8 mouse cellular contexts compared by ENCODE assay signal in genomic region chr16:34806883-34807767, GRCm38 (mm10).
DNase-seq lines count a peak whose midpoint lies in the region; ATAC-seq and TF ChIP-seq lines count a peak whose summit lies in the region.

No protein-coding gene starts in this region.

- 17% methylated on average over 16 of the region's 16 CpGs for WGBS in hindbrain, embryonic 16.5 days
- WGBS in liver, embryonic 14.5 days (ENCODE audit: insufficient replicate concordance), result 53% methylated on average over 16 of the region's 16 CpGs

- H3K9me3 ChIP-seq in hindbrain, embryonic 16.5 days (ENCODE audit: control insufficient read depth, low read length), result no peaks in the 10 kb centered on the region
- no peaks in the 10 kb centered on the region for H3K9me3 ChIP-seq in liver, embryonic 14.5 days (ENCODE audit: control insufficient read depth, low read length)

- H3K27ac ChIP-seq in gastrocnemius, adult 2 months, result peak overlapping the region; percentile 51
- no peak overlapping the region for H3K27ac ChIP-seq in hindbrain, embryonic 16.5 days (ENCODE audit: low read depth, low read length)
- no peak overlapping the region for H3K27ac ChIP-seq in liver, embryonic 14.5 days

- no peak overlapping the region for H3K9ac ChIP-seq in hindbrain, embryonic 16.5 days (ENCODE audit: low read depth, low read length)
- no peak overlapping the region; the same call in 1 of the 2 replicates for H3K9ac ChIP-seq in liver, embryonic 14.5 days (replicated peaks)

- peaks cover 10% of the 10 kb centered on the region for H3K4me1 ChIP-seq in hindbrain, embryonic 16.5 days (ENCODE audit: control insufficient read depth, insufficient read depth, low read depth, low read length)
- H3K4me1 ChIP-seq in liver, embryonic 14.5 days (replicated peaks; ENCODE audit: control insufficient read depth in 2 of 2, insufficient read depth in 2 of 2, low read length in 1 of 2), result peaks cover 0 to 5% of the 10 kb centered on the region in 2 experiments; a peak in 1 of 4 replicates

- 0 out of 2 replicates have a peak overlapping the region, but pooled peaks have one; percentile 3 for H3K4me2 ChIP-seq in hindbrain, embryonic 16.5 days (ENCODE audit: low read length)
- peak overlapping the region; percentile 33 for H3K4me2 ChIP-seq in liver, embryonic 14.5 days (ENCODE audit: low read depth)

- TF ChIP-seq CTCF in gastrocnemius, adult 2 months (IDR thresholded peaks at IDR 0.05), result no peak
- no peak for TF ChIP-seq CTCF in liver, embryonic 14.5 days (IDR thresholded peaks at IDR 0.05; ENCODE audit: low read depth)

- H3K36me3 ChIP-seq in hindbrain, embryonic 16.5 days (ENCODE audit: control insufficient read depth, insufficient read depth, low read length), result no peaks in the 10 kb centered on the region
- H3K36me3 ChIP-seq in liver, embryonic 14.5 days (replicated peaks; ENCODE audit: control insufficient read depth, insufficient read depth, low read depth), result no peaks in the 10 kb centered on the region

- peak; percentile 26 for DNase-seq in adrenal gland, adult 2 months
- no peak for DNase-seq in adrenal gland, postnatal 4 days (ENCODE audit: low spot score in 2 of 2)
- DNase-seq in gastrocnemius, adult 2 months, result peak; percentile 73
- peak in 1 of 3 experiments; percentile 5 for DNase-seq in liver, embryonic 14.5 days (ENCODE audit: low read depth in 3 of 3, low spot score in 3 of 3)
- peak; percentile 47 for DNase-seq in retina, embryonic 14.5 days (ENCODE audit: low spot score)
- no peak for DNase-seq in spleen, postnatal 10 days (ENCODE audit: low spot score in 2 of 2)

- TF ChIP-seq EP300 in liver, embryonic 14.5 days (IDR thresholded peaks at IDR 0.05; ENCODE audit: low read depth), result no peak

- ATAC-seq in hindbrain, embryonic 16.5 days, result peak; percentile 42; the same call in 1 of the 2 replicates
- ATAC-seq in liver, embryonic 14.5 days (ENCODE audit: insufficient read depth), result no peak
- no peak for ATAC-seq in cerebellum, adult (ENCODE audit: insufficient number of reproducible peaks, low FRiP score, low TSS enrichment)

- peak overlapping the region; percentile 37 for H3K4me3 ChIP-seq in gastrocnemius, adult 2 months
- H3K4me3 ChIP-seq in hindbrain, embryonic 16.5 days (ENCODE audit: low read length), result no peak overlapping the region
- no peak overlapping the region; a peak in 1 of 4 replicates for H3K4me3 ChIP-seq in liver, embryonic 14.5 days (ENCODE audit: insufficient read depth in 1 of 2, low read depth in 2 of 2, low read length in 2 of 2)

- intact Hi-C loops in gastrocnemius, adult 2 months (cut with DNase I), result no loop called here

- no peaks in the 10 kb centered on the region; the same call in 1 of the 2 replicates for H3K27me3 ChIP-seq in hindbrain, embryonic 16.5 days (replicated peaks; ENCODE audit: control insufficient read depth, insufficient read depth, low read length)
- H3K27me3 ChIP-seq in liver, embryonic 14.5 days (ENCODE audit: control insufficient read depth, insufficient read depth, low read length), result no peaks in the 10 kb centered on the region

Comparison
In these comparisons a context has a peak if more than half of its experiments do, and no peak if none do; other contexts are left out.
1. DNase-seq: peak in adrenal gland, adult 2 months (single experiment), gastrocnemius, adult 2 months (single experiment) and retina, embryonic 14.5 days (single experiment); none in adrenal gland, postnatal 4 days (0 of 2) and spleen, postnatal 10 days (0 of 2).